Mouse (Mus musculus) kidney, adult 10 weeks (tissue): ENCODE measurements around the gene Gtpbp2. TPM values are rescaled to one million over a fixed set of nuclear protein-coding genes. Genes with fewer than 3 reads are reported as not detected.

Source experiments
- polyA plus RNA-seq: library from polyadenylated mRNA; stranded (reverse); fragments of 350-450 nt; fragmentation: Illumina TruSeq; extraction: RNeasy Lipid Tissue Mini Kit (QIAGEN cat#74804); gene quantifications from one replicate; pipeline ENCODE4 v1.2.3, GENCODE M21; 2014; ENCODE audit warnings: low read depth, low replicate concordance

Gene Gtpbp2
- polyA plus RNA-seq = 2.3 TPM

GRCm38 (mm10) chr17:46160686-46161085 lies at the start of gene Gtpbp2:
Gene Gtpbp2, plus strand, starts transcription at chr17:46161032.

GRCm38 (mm10) chr17:46143578-46144423 lies 17.0 kb upstream of the Gtpbp2 start, which contains the start of gene Rsph9:
Gene Rsph9, minus strand, starts transcription at chr17:46144216.

GRCm38 (mm10) chr17:46152847-46153782 lies 7.7 kb upstream of the Gtpbp2 start, which contains the start of gene Mad2l1bp:
Gene Mad2l1bp, minus strand, starts transcription at chr17:46153553.

GRCm38 (mm10) chr17:46202421-46203071 lies 41.7 kb downstream of the Gtpbp2 start, which contains the start of the genes Polh and Xpo5:
Gene Polh, minus strand, starts transcription at chr17:46202645.
Gene Xpo5, plus strand, starts transcription at chr17:46202782.

Other genes starting within 250 kb of the Gtpbp2 start
- 57.9 TPM for gene Vegfa, start 128.7 kb upstream of the Gtpbp2 start, polyA plus RNA-seq
- gene Mrps18a, start 50.0 kb upstream of the Gtpbp2 start, polyA plus RNA-seq = 25.4 TPM
- 2.5 TPM for gene Rsph9, start 16.8 kb upstream of the Gtpbp2 start, polyA plus RNA-seq
- gene Mad2l1bp, start 7.5 kb upstream of the Gtpbp2 start, polyA plus RNA-seq = 1.2 TPM
- gene Polh, start 41.6 kb downstream of the Gtpbp2 start, polyA plus RNA-seq = 5.7 TPM
- 14.3 TPM for gene Xpo5, start 41.8 kb downstream of the Gtpbp2 start, polyA plus RNA-seq
- gene Polr1c, start 87.0 kb downstream of the Gtpbp2 start, polyA plus RNA-seq = 4.5 TPM
- gene Yipf3, start 87.0 kb downstream of the Gtpbp2 start, polyA plus RNA-seq = 1.7 TPM
- not detected for gene Lrrc73, start 92.5 kb downstream of the Gtpbp2 start, polyA plus RNA-seq
- not detected for gene Tjap1, start 122.0 kb downstream of the Gtpbp2 start, polyA plus RNA-seq
- gene Dlk2, start 136.4 kb downstream of the Gtpbp2 start, polyA plus RNA-seq = not detected
- gene Abcc10, start 167.3 kb downstream of the Gtpbp2 start, polyA plus RNA-seq = 0.36 TPM
- 54.2 TPM for gene Zfp318, start 222.7 kb downstream of the Gtpbp2 start, polyA plus RNA-seq